Mouse (Mus musculus) macrophage (primary cell): ENCODE measurements around the gene Raph1. TPM values are rescaled to one million over a fixed set of nuclear protein-coding genes. Genes with fewer than 3 reads are reported as not detected.

ENCODE experiments used
- H3K27ac ChIP-seq: fragments of 350-480 bp; formaldehyde crosslinking; 2 replicates; pipeline ENCODE4 v1.9.0; 2021
- H3K36me3 ChIP-seq: fragments of 350-480 bp; formaldehyde crosslinking; 2 replicates; pipeline ENCODE4 v1.9.0; 2021; ENCODE audit errors: inconsistent target
- H3K4me3 ChIP-seq: fragments of 350-480 bp; formaldehyde crosslinking; 2 replicates; pipeline ENCODE4 v1.9.0; 2021; ENCODE audit errors: inconsistent target
- H3K79me2 ChIP-seq: fragments of 350-480 bp; formaldehyde crosslinking; 2 replicates; pipeline ENCODE4 v1.9.0; 2021; ENCODE audit errors: inconsistent target
- WGBS: methylation state at CpG from one replicate; pipeline ENCODE4 v1.1.7; 2026; ENCODE audit warnings: inconsistent platforms; ENCODE audit not compliant: missing documents; 5-methylcytosine and 5-hydroxymethylcytosine counted together
- polyA plus RNA-seq: library from polyadenylated mRNA; stranded (reverse); fragments of 250-400 nt; gene quantifications from 3 replicates; pipeline ENCODE4 v1.2.4, GENCODE M21; 2018; ENCODE audit warnings: inconsistent platforms

Raph1 gene
- polyA plus RNA-seq, 1 experiment from 2014 or later: 26.9 TPM

DNA sequence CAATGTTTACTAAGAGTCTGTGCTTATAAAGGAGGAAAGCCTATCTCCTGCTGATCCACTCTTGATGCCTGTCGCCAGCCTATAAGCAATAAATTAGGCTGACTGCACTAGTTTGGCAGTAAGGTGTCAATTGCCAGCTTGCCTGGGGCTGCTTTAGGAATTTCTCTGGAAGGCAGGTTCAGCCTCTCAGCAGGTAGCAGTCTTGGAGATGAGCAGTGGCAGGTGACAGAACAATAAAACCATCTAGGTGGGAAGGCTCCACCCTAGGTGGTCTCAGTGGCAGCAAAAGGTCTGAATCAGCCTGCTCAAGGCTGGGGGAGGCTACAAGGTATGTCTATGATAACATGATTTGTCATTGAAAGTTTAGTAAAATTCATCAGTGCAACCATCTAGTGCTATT lies 134.4 kb downstream of the Raph1 start:
- 100% methylated on average over 1 of the region's 1 CpGs for WGBS
- H3K4me3 ChIP-seq: no peak overlapping the region

More for the DNA sequence above, 134.4 kb downstream of the Raph1 start:
- H3K36me3 ChIP-seq: no peaks in the 10 kb centered on the region
- H3K79me2 ChIP-seq: no peaks in the 10 kb centered on the region
- no peak overlapping the region for H3K27ac ChIP-seq

Other genes with a start within 250 kb of the Raph1 start
- gene Cyp20a1, start 223.8 kb downstream of the Raph1 start, polyA plus RNA-seq: 18.7 to 35.4 TPM (median 19.6 TPM) in 3 replicates
- gene Abi2, start 157.5 kb downstream of the Raph1 start, polyA plus RNA-seq: 7.4 to 14.3 TPM (median 8.8 TPM) in 3 replicates
- gene Cd28, start 149.7 kb upstream of the Raph1 start, polyA plus RNA-seq: 125 to 281 TPM (median 232 TPM) in 3 replicates